ENCODE assay signal across 16 mouse cellular contexts in the genomic region with DNA sequence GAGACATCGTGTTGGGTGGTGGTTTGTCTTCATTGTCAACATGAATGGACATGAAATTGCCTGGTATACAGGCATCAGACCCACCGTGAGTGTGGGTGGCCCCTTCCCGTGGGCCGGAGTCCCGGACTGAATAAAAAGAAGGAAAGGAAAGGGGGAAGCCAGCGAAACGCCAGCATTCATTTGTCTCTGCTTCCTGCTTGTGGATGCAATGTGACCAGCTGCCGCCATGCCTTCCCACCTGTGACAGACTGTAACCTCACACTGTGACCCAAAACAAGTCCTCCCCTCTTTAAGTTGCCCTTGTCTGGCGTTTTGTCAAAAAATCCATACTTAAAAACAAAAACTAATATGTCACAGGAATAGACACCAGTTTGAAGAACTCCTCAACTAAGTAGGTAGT.
"Had no signal": no experiment of that assay in that cellular context is flagged by ENCODE, and none has a peak within 500 bp of the region (broad histone marks: within the 10 kb centered on the region; RNA-seq: fewer than 3 reads in every experiment).

No protein-coding gene starts in this region.

- H3K36me3 ChIP-seq: neural tube, embryonic 13.5 days; neural tube, embryonic 15.5 days; stomach, embryonic 15.5 days had no signal

- H3K27me3 ChIP-seq: neural tube, embryonic 13.5 days; neural tube, embryonic 15.5 days; stomach, embryonic 15.5 days had no signal

- H3K9me3 ChIP-seq: neural tube, embryonic 13.5 days; neural tube, embryonic 15.5 days; stomach, embryonic 15.5 days had no signal

- H3K4me1 ChIP-seq: stomach, embryonic 15.5 days had no signal

- H3K4me2 ChIP-seq: neural tube, embryonic 13.5 days; neural tube, embryonic 15.5 days; stomach, embryonic 15.5 days had no signal

- H3K27ac ChIP-seq: neural tube, embryonic 13.5 days; neural tube, embryonic 15.5 days; stomach, embryonic 15.5 days; stomach, postnatal 0 days had no signal

- DNase-seq: retina, postnatal 1 day; right cerebral cortex, adult 18-20 months; right cerebral cortex, postnatal 14 days; right cerebral cortex, postnatal 25 days; right cerebral cortex, postnatal 4 days; spleen, adult 18-20 months; thymus, adult 18-20 months; thymus, adult 2 months; thymus, postnatal 14 days; thymus, postnatal 25 days; thymus, postnatal 36 days; thymus, postnatal 4 days had no signal

- H3K9ac ChIP-seq: neural tube, embryonic 13.5 days; neural tube, embryonic 15.5 days; stomach, embryonic 15.5 days had no signal

- H3K4me3 ChIP-seq: neural tube, embryonic 13.5 days; neural tube, embryonic 15.5 days; stomach, embryonic 15.5 days had no signal
